Mouse (Mus musculus) spleen, adult 12 weeks (tissue): ENCODE data around the gene Sec1.

Source experiments
- DNase-seq: peaks from one replicate; pipeline ENCODE4 v3.0.0; 2022; ENCODE audit warnings: low spot score

Sec1 gene

DNA sequence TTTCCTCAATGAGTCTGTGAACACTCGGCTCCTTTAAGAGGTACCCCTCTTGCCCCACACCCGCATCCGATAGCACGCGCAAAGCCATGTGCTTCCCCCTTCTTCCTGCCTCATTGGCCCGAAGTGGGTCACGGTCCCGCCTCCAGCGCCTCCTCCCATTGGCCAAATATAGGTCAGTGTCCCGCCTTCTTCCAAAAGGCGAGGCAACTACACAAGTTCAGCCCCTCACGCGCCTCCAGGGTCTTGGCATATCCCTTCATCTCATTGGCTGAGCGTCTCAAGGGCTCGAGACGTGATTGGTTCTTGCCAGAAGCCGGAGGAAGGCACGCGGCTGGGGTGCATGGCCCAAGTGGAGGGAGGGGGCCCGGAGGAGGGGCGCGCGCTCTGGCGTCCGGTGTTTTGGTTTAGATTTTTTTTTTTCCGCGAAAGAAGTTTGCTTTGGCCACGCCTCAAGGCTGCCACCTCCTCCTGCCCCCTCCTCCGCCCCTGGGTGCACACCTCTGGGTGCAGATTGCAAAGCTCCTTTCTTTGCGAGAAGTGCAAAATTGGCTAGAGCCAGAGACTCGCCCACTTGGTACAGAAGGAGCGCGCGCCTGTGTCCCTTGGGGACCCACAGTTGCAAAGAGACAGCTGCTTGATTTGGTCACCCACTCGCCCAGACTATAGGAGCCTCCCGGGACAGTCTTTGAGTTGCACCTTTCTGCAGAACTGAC is 10.7 kb upstream of the Sec1 start, which contains the start of gene Dbp:
Gene Dbp (plus strand): TSS at position 359 of the 713 bp plus-strand sequence.
- peak; percentile 87 for DNase-seq

DNA sequence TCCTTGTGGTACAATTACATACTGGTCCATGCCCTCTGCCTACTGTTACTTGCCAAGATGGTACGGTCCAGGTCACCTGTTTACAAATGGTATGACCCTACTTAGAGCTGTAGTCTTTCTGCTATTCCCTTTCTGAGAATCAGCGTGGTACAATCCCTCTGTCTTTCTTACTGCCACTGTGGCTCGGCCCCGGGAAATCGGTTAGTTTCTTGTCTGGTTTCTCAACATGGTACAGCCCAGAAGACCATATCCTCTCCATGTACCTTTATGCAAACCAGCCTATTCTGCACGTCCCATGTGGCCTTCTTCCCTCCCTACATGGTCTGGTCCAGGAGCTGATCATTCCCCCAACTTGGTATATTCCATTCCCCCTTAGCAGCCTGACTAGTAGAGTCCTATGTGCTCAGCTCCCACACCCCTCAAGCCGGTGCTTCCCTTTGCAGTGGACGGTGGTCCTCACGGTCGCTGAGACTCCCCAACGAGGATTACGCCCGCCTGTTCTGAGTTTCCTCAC is 9.9 kb upstream of the Sec1 start:
- no peak for DNase-seq

- DNase-seq = no peak
Measured at GRCm38 (mm10) chr7:45703521-45704033, 9.4 kb upstream of the Sec1 start.

GRCm38 (mm10) chr7:45702809-45703520 is 8.8 kb upstream of the Sec1 start:
- no peak for DNase-seq

- no peak for DNase-seq
Measured at GRCm38 (mm10) chr7:45702316-45702715, 8.1 kb upstream of the Sec1 start.

GRCm38 (mm10) chr7:45701607-45702006 is 7.4 kb upstream of the Sec1 start:
- DNase-seq = no peak

- DNase-seq = no peak
Measured at GRCm38 (mm10) chr7:45701072-45701471, 6.9 kb upstream of the Sec1 start.

DNA sequence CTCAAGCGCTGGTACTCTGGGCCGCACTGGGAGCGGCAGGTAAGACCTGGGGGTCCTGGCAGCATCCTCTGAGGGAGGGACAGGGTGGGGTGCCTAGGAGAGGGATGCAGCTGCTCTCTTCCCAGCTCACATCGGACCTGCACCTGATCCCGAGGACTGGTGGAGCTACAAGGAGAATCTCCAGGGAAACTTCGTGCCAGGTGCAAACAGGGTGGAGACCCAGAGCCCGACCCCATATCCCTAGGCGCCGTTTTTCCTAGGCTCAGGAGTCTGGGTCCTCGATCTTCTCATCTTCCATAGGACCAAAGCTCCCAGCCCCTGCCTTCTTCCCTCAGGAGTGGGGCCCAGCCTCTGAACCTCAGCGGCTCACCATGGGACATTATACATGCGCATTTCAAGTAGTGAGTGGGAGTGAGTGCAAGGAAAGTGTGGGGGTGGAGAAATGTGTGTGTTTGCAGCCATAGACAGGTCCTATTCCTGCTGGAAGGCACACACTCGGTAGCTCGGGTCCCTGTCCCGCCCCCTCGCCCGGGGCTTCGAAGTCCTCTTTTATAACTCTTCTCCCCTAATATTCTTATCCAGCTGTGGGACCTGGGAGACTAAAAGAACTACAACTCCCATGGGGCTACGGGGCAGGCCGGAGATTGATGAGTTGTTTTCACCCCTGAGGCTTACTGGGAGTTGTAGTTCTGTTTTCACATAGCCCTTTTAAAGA is 6.3 kb upstream of the Sec1 start:
- no peak for DNase-seq

DNA sequence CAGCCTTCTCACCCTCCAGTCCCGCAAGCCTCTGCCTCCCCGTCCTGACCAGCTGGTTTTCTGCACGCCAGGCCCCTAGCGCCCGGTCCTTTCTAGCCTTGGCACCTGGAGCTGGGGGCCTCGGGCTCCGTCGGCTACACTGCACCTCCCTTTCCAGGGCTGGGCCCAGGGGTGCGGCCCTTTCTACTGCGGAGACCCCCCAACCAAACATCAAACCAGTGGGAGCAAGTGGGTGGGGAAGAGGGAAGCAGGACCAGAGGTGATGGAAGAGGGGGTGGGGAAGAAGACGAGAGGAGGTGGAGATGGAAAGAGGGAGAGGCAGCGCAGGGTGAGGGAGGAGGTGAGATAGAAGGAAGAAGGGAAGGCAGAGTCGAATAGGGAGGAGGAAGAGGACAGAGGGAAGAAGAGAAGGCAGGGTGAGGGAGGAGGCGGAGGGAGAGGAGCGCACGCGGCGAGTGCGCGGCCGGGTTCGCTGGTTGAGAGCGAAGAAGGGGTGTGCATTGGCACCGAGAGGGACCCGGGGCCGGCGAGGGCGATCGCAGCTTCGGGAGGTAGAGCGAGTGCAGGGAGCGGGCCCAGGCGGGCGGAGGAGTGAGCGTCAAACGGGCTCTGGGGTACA is 5.4 kb upstream of the Sec1 start, which contains the start of gene Car11:
Gene Car11 (plus strand): TSS at position 321 of the 619 bp plus-strand sequence.
- no peak for DNase-seq

DNA sequence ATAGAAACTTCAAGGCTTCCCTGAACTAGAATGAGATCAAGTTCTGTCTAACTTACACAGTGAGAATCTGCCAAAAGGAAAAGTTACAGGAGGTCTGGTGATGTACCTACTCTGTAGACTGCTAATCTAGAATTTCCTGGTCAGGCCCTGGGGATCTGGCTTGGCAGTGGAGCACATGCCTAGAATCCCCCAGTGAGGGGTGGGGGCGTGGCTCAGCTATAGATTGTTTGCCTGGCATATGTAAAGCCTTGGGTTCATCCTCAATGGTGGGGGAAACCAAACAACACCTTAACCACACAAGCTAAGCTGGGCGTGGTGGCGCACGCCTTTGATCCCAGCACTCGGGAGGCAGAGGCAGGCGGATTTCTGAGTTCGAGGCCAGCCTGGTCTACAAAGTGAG is 3.7 kb upstream of the Sec1 start:
- no peak for DNase-seq

DNA sequence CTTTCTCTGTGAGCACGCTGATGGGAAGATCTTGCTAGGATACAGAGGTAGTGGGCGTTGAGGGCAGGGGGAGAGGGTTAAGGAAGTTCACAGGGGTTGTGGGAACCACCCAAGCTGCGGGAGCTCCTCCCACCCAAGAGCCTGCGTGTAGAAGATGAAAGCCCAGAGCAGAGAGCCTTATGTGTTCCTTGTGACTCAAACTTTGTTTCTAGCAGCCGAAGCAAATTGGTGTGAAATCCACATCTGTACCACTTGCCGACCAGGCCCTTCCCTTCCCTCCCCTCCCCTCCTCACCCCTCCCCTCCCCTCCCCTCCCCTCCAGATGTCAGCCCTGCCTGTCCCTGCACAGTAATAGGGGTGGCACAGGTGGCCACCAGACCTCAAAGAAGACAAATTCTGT is 896 bp upstream of the Sec1 start:
- DNase-seq = no peak

GRCm38 (mm10) chr7:45692364-45692763 is 1.8 kb downstream of the Sec1 start:
- DNase-seq = no peak

DNA sequence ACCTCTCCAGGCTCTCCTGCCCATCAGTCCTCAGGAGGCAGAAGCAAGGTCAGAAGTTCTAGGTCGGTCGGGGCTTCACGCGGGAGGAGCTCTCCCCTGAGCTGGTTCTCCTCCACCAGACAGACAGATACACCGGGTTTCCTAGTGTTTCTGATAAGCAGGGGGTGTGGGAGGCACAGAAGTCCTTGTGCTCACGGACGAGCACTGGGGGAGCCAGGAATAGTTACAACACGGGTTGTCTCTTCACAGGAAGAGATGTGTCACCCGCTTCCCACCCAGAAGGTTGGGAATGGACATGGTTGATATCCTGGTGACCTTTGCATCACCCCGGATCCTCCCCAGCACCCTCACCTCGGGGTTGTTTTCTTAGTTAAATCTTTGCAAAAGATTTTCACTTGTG is 4.4 kb downstream of the Sec1 start:
- no peak for DNase-seq

DNA sequence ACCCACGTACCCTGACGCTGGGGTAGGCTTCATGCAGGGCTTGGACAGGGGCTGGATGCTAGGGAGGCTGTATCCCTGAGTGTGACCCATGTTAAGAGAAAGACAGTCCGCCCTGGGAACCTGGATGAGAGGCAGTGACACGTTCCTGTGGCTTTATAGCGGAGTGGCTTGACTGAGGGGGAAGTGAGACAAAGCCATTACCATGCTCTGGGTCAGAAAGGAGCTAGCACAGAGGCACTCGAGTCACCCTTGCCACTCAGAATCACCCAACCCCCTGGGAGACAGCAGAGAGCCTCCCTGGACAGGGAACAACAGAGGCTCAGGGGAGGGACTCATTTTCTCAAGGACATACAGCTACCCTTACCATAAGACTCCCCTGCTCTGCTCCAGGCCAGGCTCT is 5.1 kb downstream of the Sec1 start:
- DNase-seq = no peak

DNA sequence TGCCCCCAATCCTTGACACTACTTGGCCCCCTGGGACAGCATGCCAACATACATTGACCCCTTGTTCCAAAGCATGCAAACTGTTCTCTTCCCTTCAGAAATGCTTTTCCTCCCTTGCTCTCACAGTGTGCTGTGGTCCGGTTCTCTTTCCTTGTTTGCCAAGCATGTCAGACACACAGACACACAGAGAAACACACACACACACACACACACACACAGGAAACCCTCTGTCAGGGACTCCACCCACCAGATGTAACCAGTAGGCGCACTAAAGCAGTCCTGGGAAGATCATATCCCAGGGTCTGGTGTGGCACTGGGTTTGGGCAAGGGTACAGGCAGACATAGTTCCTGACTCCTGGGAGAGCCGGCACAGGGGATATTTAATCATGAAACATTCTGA is 7.4 kb downstream of the Sec1 start:
- DNase-seq = no peak

DNA sequence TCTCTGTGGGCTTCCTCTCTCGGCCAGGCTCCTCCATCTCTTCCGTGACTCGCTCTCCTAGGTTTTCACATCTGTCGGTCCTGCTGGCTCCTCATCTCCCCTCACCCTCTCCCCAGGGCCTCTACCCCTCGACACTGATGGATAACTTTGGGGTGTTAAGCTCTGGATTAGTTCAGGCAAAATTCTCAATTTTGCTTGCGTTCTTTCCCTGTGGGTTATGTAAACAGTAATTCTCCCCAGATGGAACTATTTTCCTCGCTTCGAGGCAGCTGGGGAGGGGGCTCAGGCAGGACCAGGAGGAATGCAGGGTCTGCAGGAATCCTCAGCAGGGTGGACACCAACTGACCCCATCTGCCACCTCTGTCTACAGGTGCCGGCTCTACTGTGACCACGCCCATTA is 8.4 kb downstream of the Sec1 start:
- DNase-seq = no peak

GRCm38 (mm10) chr7:45683396-45684050 is 10.7 kb downstream of the Sec1 start, which contains the start of gene Ntn5:
Gene Ntn5 (plus strand): TSS chr7:45684022.
- DNase-seq = no peak

GRCm38 (mm10) chr7:45682144-45683126 is 11.8 kb downstream of the Sec1 start:
- DNase-seq = peak; percentile 40

DNA sequence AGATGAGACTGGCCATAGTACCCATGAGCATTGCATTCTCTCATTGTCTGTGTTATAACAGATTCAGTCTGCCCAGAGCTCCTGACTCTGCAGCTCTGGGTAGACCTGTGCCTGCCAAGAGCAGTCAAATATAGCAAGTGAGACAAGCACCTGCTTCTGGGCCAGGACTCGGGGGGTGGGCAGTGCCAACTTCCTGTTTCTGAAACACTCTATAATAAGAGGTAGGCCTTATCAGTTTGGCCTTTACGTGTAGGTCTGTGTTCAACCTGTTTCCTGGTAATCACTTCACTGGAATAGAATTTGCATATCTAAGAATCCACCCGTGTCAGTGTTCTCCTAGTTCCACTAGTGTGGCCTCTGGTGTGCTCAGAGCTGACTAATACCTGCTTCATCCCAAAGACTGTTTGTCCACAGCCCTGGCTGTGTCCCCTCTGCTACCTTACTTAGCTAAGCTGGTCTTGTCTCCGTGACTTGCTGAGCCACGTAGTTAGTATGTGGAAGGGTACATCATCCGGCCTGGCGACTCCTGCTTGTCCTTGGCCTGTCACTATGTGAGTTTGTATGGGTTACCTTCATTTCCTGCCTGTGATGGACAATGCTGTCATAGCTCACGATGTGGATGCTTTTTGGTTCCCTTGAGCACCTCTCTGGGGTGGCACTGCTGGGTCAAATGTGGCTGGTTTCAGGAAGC is 13.0 kb downstream of the Sec1 start:
- peak; percentile 12 for DNase-seq
